Mouse (Mus musculus) MEL (cell line): ENCODE data around the gene Tspoap1. TPM values are rescaled to one million over a fixed set of nuclear protein-coding genes. Genes with fewer than 3 reads are reported as not detected.

Source experiments
- DNase-seq: peaks from one replicate; pipeline ENCODE4 v3.0.0; 2011; ENCODE audit warnings: low read depth, low spot score
- H3K27ac ChIP-seq: 2 replicates; pipeline ENCODE4 v1.5.1; 2012; ENCODE audit warnings: low read depth, mild to moderate bottlenecking, control low read depth, low read length, moderate library complexity; ENCODE audit not compliant: control insufficient read depth
- H3K27me3 ChIP-seq, 2 experiments: fragments of 150-350 bp in 1 of 2; sonication (generic) in 1 of 2; 2 replicates each; pipeline ENCODE4 v1.6.1; 2012; ENCODE audit warnings: low read length in 2 of 2, mild to moderate bottlenecking in 2 of 2, improper control_type of control experiment in 1 of 2, moderate library complexity in 1 of 2; ENCODE audit not compliant: insufficient read depth in 2 of 2, control insufficient read depth in 1 of 2
- H3K36me3 ChIP-seq, 2 experiments: 2 replicates each; pipeline ENCODE4 v1.6.1; 2012 to 2014; ENCODE audit warnings: low read length in 2 of 2, improper control_type of control experiment in 1 of 2, inconsistent platforms in 1 of 2, mild to moderate bottlenecking in 1 of 2; ENCODE audit not compliant: insufficient read depth in 2 of 2, control insufficient read depth in 1 of 2
- H3K4me1 ChIP-seq, 2 experiments: fragments of 150-350 bp in 1 of 2; sonication (generic) in 1 of 2; 2 replicates each; pipeline ENCODE4 v1.6.1; 2012; ENCODE audit warnings: low read length in 2 of 2, improper control_type of control experiment in 1 of 2, mild to moderate bottlenecking in 1 of 2; ENCODE audit not compliant: insufficient read depth in 2 of 2, control insufficient read depth in 1 of 2
- H3K4me3 ChIP-seq, 2 experiments: fragments of 150-350 bp in 1 of 2; sonication (generic) in 1 of 2; 2 replicates each; pipeline ENCODE4 v1.5.1; 2012; ENCODE audit warnings: low read depth in 2 of 2, low read length in 2 of 2, mild to moderate bottlenecking in 2 of 2, moderate library complexity in 2 of 2, control low read depth in 1 of 2, improper control_type of control experiment in 1 of 2; ENCODE audit not compliant: control insufficient read depth in 1 of 2, insufficient read depth in 1 of 2
- H3K79me2 ChIP-seq: 2 replicates; pipeline ENCODE4 v1.6.1; 2012; ENCODE audit warnings: mild to moderate bottlenecking, low read length, moderate library complexity; ENCODE audit not compliant: control insufficient read depth, poor library complexity, insufficient read depth
- H3K9ac ChIP-seq: 2 replicates; pipeline ENCODE4 v1.6.1; 2012; ENCODE audit warnings: low read depth, mild to moderate bottlenecking, control low read depth, low read length, moderate library complexity; ENCODE audit not compliant: control insufficient read depth, poor library complexity, severe bottlenecking
- H3K9me3 ChIP-seq: fragments of 150-350 bp; sonication (generic); replicated peaks from 2 replicates; pipeline ENCODE4 v1.6.1; 2012; ENCODE audit warnings: mild to moderate bottlenecking, low read length, improper control_type of control experiment, moderate library complexity; ENCODE audit not compliant: insufficient read depth
- EP300 ChIP-seq, 2 experiments: IDR thresholded peaks; 2 replicates each; pipeline ENCODE4 v1.6.1; 2011; ENCODE audit warnings: improper control_type of control experiment in 2 of 2, low read length in 2 of 2, low read depth in 1 of 2, mild to moderate bottlenecking in 1 of 2
- JUND ChIP-seq: IDR thresholded peaks from 2 replicates; pipeline ENCODE4 v1.6.1; 2011; ENCODE audit warnings: low read depth, mild to moderate bottlenecking, improper control_type of control experiment, low read length
- MAZ ChIP-seq: IDR thresholded peaks from 2 replicates; pipeline ENCODE4 v1.6.1; 2012; ENCODE audit warnings: low read depth, mild to moderate bottlenecking, inconsistent platforms, low read length, improper control_type of control experiment
- MYB ChIP-seq: IDR thresholded peaks from 2 replicates; pipeline ENCODE4 v1.6.1; 2011; ENCODE audit warnings: mild to moderate bottlenecking, low read depth, low read length, improper control_type of control experiment
- NELFE ChIP-seq: IDR thresholded peaks from 2 replicates; pipeline ENCODE4 v1.6.1; 2011; ENCODE audit warnings: low read depth, low read length, improper control_type of control experiment
- POLR2A ChIP-seq, 2 experiments: IDR thresholded peaks; 2 replicates each; pipeline ENCODE4 v1.6.1; 2011 to 2012; ENCODE audit warnings: low read length in 2 of 2, mild to moderate bottlenecking in 2 of 2, control low read depth in 1 of 2, improper control_type of control experiment in 1 of 2, low read depth in 1 of 2, moderate library complexity in 1 of 2; ENCODE audit not compliant: control insufficient read depth in 1 of 2, insufficient read depth in 1 of 2, poor library complexity in 1 of 2
- POLR2AphosphoS5 ChIP-seq: IDR thresholded peaks from 2 replicates; pipeline ENCODE4 v1.6.1; 2012; ENCODE audit warnings: low read depth, borderline replicate concordance, mild to moderate bottlenecking, inconsistent platforms, low read length, moderate library complexity, mixed read lengths
- RCOR1 ChIP-seq: IDR thresholded peaks from 2 replicates; pipeline ENCODE4 v1.6.1; 2012; ENCODE audit warnings: low read depth, mild to moderate bottlenecking, inconsistent platforms, low read length, improper control_type of control experiment
- SIN3A ChIP-seq: IDR thresholded peaks from 2 replicates; pipeline ENCODE4 v1.6.1; 2012; ENCODE audit warnings: low read length, improper control_type of control experiment, inconsistent platforms
- TBP ChIP-seq: IDR thresholded peaks from 2 replicates; pipeline ENCODE4 v1.8.0; 2011; ENCODE audit warnings: low read depth, low read length, improper control_type of control experiment
- UBTF ChIP-seq: IDR thresholded peaks from 2 replicates; pipeline ENCODE4 v1.6.1; 2012; ENCODE audit warnings: low read depth, mild to moderate bottlenecking, inconsistent platforms, low read length, improper control_type of control experiment, moderate library complexity, borderline replicate concordance; ENCODE audit not compliant: insufficient read depth
- USF1 ChIP-seq: IDR thresholded peaks from 2 replicates; pipeline ENCODE4 v1.6.1; 2014; ENCODE audit warnings: low read depth, mild to moderate bottlenecking, inconsistent platforms, low read length, improper control_type of control experiment, moderate library complexity
- USF2 ChIP-seq, 2 experiments: IDR thresholded peaks; 2 replicates each; pipeline ENCODE4 v1.6.1; 2011 to 2012; ENCODE audit warnings: improper control_type of control experiment in 2 of 2, low read length in 2 of 2, borderline replicate concordance in 1 of 2, inconsistent platforms in 1 of 2, low read depth in 1 of 2, mild to moderate bottlenecking in 1 of 2; ENCODE audit not compliant: insufficient read depth in 1 of 2
- ZC3H11A ChIP-seq: IDR thresholded peaks from 2 replicates; pipeline ENCODE4 v1.6.1; 2012; ENCODE audit warnings: low read depth, mild to moderate bottlenecking, inconsistent platforms, low read length, improper control_type of control experiment
- polyA plus RNA-seq, 2 experiments: library from polyadenylated mRNA; stranded (reverse) in 1 of 2; unstranded in 1 of 2; fragments of >175 nt in 1 of 2; fragments of >200 nt in 1 of 2; gene quantifications; 2 replicates each; pipeline versions ENCODE4 v1.2.1 to v1.2.4; 2012; ENCODE audit warnings: low replicate concordance in 2 of 2, low read depth in 1 of 2; ENCODE audit not compliant: insufficient read length in 2 of 2, insufficient read depth in 1 of 2, missing spikeins in 1 of 2
- total RNA-seq: library from RNA; depleted of rRNA; stranded (reverse); fragments of 300-350 nt; gene quantifications from 2 replicates; pipeline ENCODE4 v1.2.3, GENCODE M21; 2012

The Tspoap1 gene
- total and polyA plus RNA-seq, 3 experiments: 5.2 to 8.6 TPM; not detected in 1

- DNase-seq: peak; percentile 74
- peak overlapping the region; percentile 95 for H3K9ac ChIP-seq
- peaks cover under 1 to 20% of the 10 kb centered on the region in 2 experiments; a peak in 3 of 4 replicates for H3K4me1 ChIP-seq
These were observed 3.1 kb upstream of the Tspoap1 start for GRCm38 (mm10) chr11:87757001-87757954.

GRCm38 (mm10) chr11:87758161-87758911 is 2.0 kb upstream of the Tspoap1 start:
- H3K79me2 ChIP-seq: peaks cover 40% of the 10 kb centered on the region
- TF ChIP-seq SIN3A (no peak), POLR2A (IDR thresholded peaks at IDR 0.05; ENCODE audit: control insufficient read depth in 1 of 2, insufficient read depth in 1 of 2, low read depth in 1 of 2, low read length in 2 of 2, poor library complexity in 1 of 2) (peak; percentile 96 to 99), USF2 (IDR thresholded peaks at IDR 0.05; ENCODE audit: borderline replicate concordance in 1 of 2, insufficient read depth in 1 of 2, low read depth in 1 of 2, low read length in 2 of 2) (no peak), MAZ (no peak), USF1 (no peak), POLR2AphosphoS5 (peak; percentile 99), NELFE (no peak), RCOR1 (no peak), MYB (no peak), TBP (peak; percentile 65; the same call in 1 of the 2 replicates), JUND (no peak), EP300 (IDR thresholded peaks at IDR 0.05; ENCODE audit: low read depth in 1 of 2, low read length in 2 of 2) (no peak)
- TF ChIP-seq, all 39 proteins: peak for 3
- Histone ChIP-seq H3K4me1 (peaks cover 0 to 13% of the 10 kb centered on the region in 2 experiments; a peak in 2 of 4 replicates), H3K9me3 (no peaks in the 10 kb centered on the region), H3K4me3 (peak overlapping the region in 1 of 2 experiments; percentile 94; a peak in 2 of 4 replicates), H3K36me3 (peaks cover 2 to 7% of the 10 kb centered on the region in 2 experiments; a peak in 3 of 4 replicates), H3K9ac (peak overlapping the region; percentile 95), H3K27me3 (no peaks in the 10 kb centered on the region), H3K27ac (peak overlapping the region; percentile 86)
- DNase-seq: peak; percentile 95

More at GRCm38 (mm10) chr11:87757001-87757954, 3.1 kb upstream of the Tspoap1 start:
- Histone ChIP-seq H3K27ac (peak overlapping the region; percentile 86), H3K9me3 (no peaks in the 10 kb centered on the region), H3K79me2 (peaks cover 48% of the 10 kb centered on the region), H3K36me3 (peaks cover 2 to 18% of the 10 kb centered on the region in 2 experiments; a peak in 3 of 4 replicates), H3K4me3 (peak overlapping the region; percentile 25 to 94), H3K27me3 (no peaks in the 10 kb centered on the region)
- TF ChIP-seq ZC3H11A: no peak
- TF ChIP-seq UBTF: 0 out of 2 replicates have a peak, but pooled peaks have one; percentile 3
- TF ChIP-seq TBP: peak; percentile 60
- TF ChIP-seq POLR2A (IDR thresholded peaks at IDR 0.05; ENCODE audit: control insufficient read depth in 1 of 2, insufficient read depth in 1 of 2, low read depth in 1 of 2, low read length in 2 of 2, poor library complexity in 1 of 2): peak; percentile 32 to 55; a peak in 2 of 4 replicates
- 0 out of 2 replicates have a peak, but pooled peaks have one; percentile 48 for TF ChIP-seq POLR2AphosphoS5
